Mouse (Mus musculus) MEL (cell line): ENCODE results near the gene Rnf121.

Source experiments
- CHD2 ChIP-seq: IDR thresholded peaks from 2 replicates; pipeline ENCODE4 v1.6.1; 2011; ENCODE audit warnings: low read length, improper control_type of control experiment
- GATA1 ChIP-seq: IDR thresholded peaks from 2 replicates; pipeline ENCODE4 v1.6.1; 2011; ENCODE audit warnings: low read depth, low read length, improper control_type of control experiment
- NELFE ChIP-seq: IDR thresholded peaks from 2 replicates; pipeline ENCODE4 v1.6.1; 2011; ENCODE audit warnings: low read depth, low read length, improper control_type of control experiment
- POLR2A ChIP-seq, 2 experiments: IDR thresholded peaks; 2 replicates each; pipeline ENCODE4 v1.6.1; 2011 to 2012; ENCODE audit warnings: low read length in 2 of 2, mild to moderate bottlenecking in 2 of 2, control low read depth in 1 of 2, improper control_type of control experiment in 1 of 2, low read depth in 1 of 2, moderate library complexity in 1 of 2; ENCODE audit not compliant: control insufficient read depth in 1 of 2, insufficient read depth in 1 of 2, poor library complexity in 1 of 2
- RAD21 ChIP-seq: IDR thresholded peaks from 2 replicates; pipeline ENCODE4 v1.6.1; 2011; ENCODE audit warnings: mild to moderate bottlenecking, low read depth, low read length, improper control_type of control experiment

DNA sequence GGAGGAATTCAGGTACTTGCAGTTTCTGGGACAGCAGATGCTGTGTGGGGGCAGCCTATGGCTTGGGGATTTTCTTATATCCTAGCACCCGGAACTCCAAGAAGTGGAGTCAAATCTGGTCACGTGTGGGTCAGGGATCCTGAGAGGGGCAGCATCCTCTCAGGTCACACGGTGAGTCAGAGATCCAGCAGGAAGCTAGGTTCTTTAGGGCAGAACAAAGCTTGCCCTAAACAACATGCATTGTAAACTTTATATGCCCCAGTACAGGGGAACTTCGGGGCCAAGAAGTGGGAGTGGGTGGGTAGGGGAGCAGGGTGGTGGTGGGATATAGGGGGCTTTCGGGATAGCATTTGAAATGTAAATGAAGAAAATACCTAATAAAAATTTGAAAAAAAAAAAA lies 35.6 kb upstream of the Rnf121 start:
- no peak for TF ChIP-seq POLR2A (IDR thresholded peaks at IDR 0.05; ENCODE audit: control insufficient read depth in 1 of 2, insufficient read depth in 1 of 2, low read depth in 1 of 2, low read length in 2 of 2, poor library complexity in 1 of 2)
- no peak for TF ChIP-seq GATA1
- no peak for TF ChIP-seq RAD21
- no peak for TF ChIP-seq NELFE
- TF ChIP-seq CHD2: no peak
